Mouse (Mus musculus) heart, adult 2 months (tissue): ENCODE data around the gene Spag7. TPM values are rescaled to one million over a fixed set of nuclear protein-coding genes. Genes with fewer than 3 reads are reported as not detected.

Experiments
- DNase-seq, 2 experiments: peaks; one replicate each; pipeline ENCODE4 v3.0.0; 2021
- H3K27ac ChIP-seq: fragments of 200-600 bp; 2 replicates; pipeline ENCODE4 v1.8.1; 2022
- H3K27me3 ChIP-seq: fragments of 200-500 bp; 2 replicates; pipeline ENCODE4 v1.6.1; 2012; ENCODE audit warnings: mild to moderate bottlenecking, low read length, inconsistent platforms, mixed read lengths; ENCODE audit not compliant: control insufficient read depth, insufficient read depth
- H3K36me3 ChIP-seq: fragments of 200-500 bp; 2 replicates; pipeline ENCODE4 v1.6.1; 2012; ENCODE audit warnings: low read length, inconsistent platforms; ENCODE audit not compliant: control insufficient read depth, insufficient read depth
- H3K4me1 ChIP-seq: fragments of 200-500 bp; 2 replicates; pipeline ENCODE4 v1.6.1; 2011; ENCODE audit warnings: low read length; ENCODE audit not compliant: control insufficient read depth, insufficient read depth
- H3K4me3 ChIP-seq: fragments of 200-600 bp; 2 replicates; pipeline ENCODE4 v1.8.1; 2022
- H3K79me2 ChIP-seq: fragments of 200-500 bp; replicated peaks from 2 replicates; pipeline ENCODE4 v1.6.1; 2012; ENCODE audit warnings: mild to moderate bottlenecking, inconsistent platforms, low read length, moderate library complexity, mixed read lengths; ENCODE audit not compliant: control insufficient read depth, insufficient read depth
- H3K9ac ChIP-seq: fragments of 200-500 bp; 2 replicates; pipeline ENCODE4 v1.6.1; 2012; ENCODE audit warnings: low read depth, mild to moderate bottlenecking, control low read depth, inconsistent platforms, low read length, mixed read lengths
- CTCF ChIP-seq: fragments of 200-600 bp; IDR thresholded peaks from 2 replicates; pipeline ENCODE4 v1.8.1; 2022; ENCODE audit warnings: antibody characterized with exemption, mild to moderate bottlenecking, moderate library complexity
- EP300 ChIP-seq: fragments of 200-500 bp; IDR thresholded peaks from 2 replicates; pipeline ENCODE4 v1.6.1; 2011; ENCODE audit warnings: low read depth, low read length, control low read depth; ENCODE audit not compliant: insufficient read depth
- POLR2A ChIP-seq: fragments of 200-500 bp; IDR thresholded peaks from 2 replicates; pipeline ENCODE4 v1.6.1; 2011; ENCODE audit warnings: mild to moderate bottlenecking, low read depth, low read length, control low read depth; ENCODE audit not compliant: insufficient read depth
- whole genome bisulfite sequencing: fragments of 180-500 bp; shearing (Covaris S2); methylation state at CpG from one replicate; pipeline ENCODE4 v1.1.7; 2018; 5-methylcytosine and 5-hydroxymethylcytosine counted together
- intact Hi-C: fragments of 180-260 bp; cut with DNase I; formaldehyde crosslinking; loops from one replicate; pipeline ENCODE4 v1.15.1; 2025
- polyA plus RNA-seq: library from polyadenylated mRNA; depleted of rRNA; stranded (reverse); fragments of >200 nt; gene quantifications from 2 replicates; pipeline ENCODE4 v1.2.3, GENCODE M21; 2012
- total RNA-seq, 2 experiments: library from RNA; stranded (reverse); gene quantifications; 2 replicates each; pipeline ENCODE4 v1.2.3; 2021

Gene Spag7
- total and polyA plus RNA-seq, 3 experiments, result 72.9 to 99.4 (median 82.8) TPM

DNA sequence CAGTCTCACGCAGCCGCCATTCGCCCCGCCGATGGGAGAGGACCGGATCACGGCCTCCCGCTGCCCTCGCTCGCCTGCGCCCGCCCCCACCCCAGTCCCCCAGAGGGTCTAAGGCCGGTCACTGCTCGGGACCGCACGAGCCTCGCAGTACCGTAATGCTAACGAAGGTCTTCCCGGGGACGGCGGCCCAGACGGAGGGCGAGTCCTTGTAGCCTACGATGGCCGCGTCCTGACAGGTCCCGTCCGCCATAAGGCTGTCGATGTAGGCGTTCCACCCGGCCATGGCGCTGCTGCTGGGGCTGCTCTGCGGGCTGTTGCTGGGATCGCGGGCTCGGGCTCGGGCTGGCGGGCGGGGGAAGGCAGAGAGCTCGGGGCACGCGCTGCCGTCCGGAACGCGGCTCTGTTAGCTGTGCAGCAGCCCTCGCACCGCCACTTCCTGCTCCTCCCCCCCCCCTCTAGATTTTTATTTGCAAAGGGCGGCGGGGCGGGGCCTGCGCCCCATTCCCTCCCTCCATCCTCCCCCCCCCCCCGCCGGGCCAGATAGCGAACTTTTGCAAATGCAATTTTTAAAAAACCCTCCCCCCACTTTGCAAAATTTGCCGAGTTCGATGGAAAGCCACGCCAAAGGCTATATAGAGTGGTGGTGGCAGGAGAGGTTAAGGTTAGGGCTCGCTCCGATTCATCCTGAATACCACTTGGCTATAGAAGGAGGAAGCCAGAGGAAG, 14.9 kb downstream of the Spag7 start, which contains the start of gene Pfn1:
Gene Pfn1, minus strand, starts transcription at position 447 of the 725 bp plus-strand sequence.
- Histone ChIP-seq H3K27ac (peak within 1 kb of the TSS; percentile 99), H3K36me3 (peaks cover 22% of the 10 kb centered on the region), H3K4me1 (peaks cover 3% of the 10 kb centered on the region; the same call in 1 of the 2 replicates), H3K79me2 (peaks cover 4% of the 10 kb centered on the region), H3K4me3 (peak within 1 kb of the TSS; percentile 100), H3K9ac (peak within 1 kb of the TSS; percentile 98), H3K27me3 (no peaks in the 10 kb centered on the region)
- intact Hi-C loops, result loop anchor here (2.0 kb wide), 1 partner anchor 14 kb away; the partner anchor contains the start of gene Spag7
- WGBS, result under 1% methylated on average over 56 of the region's 61 CpGs
- TF ChIP-seq POLR2A (peak; percentile 86), EP300 (no peak)
- DNase-seq, result peak; percentile 82 to 85

DNA sequence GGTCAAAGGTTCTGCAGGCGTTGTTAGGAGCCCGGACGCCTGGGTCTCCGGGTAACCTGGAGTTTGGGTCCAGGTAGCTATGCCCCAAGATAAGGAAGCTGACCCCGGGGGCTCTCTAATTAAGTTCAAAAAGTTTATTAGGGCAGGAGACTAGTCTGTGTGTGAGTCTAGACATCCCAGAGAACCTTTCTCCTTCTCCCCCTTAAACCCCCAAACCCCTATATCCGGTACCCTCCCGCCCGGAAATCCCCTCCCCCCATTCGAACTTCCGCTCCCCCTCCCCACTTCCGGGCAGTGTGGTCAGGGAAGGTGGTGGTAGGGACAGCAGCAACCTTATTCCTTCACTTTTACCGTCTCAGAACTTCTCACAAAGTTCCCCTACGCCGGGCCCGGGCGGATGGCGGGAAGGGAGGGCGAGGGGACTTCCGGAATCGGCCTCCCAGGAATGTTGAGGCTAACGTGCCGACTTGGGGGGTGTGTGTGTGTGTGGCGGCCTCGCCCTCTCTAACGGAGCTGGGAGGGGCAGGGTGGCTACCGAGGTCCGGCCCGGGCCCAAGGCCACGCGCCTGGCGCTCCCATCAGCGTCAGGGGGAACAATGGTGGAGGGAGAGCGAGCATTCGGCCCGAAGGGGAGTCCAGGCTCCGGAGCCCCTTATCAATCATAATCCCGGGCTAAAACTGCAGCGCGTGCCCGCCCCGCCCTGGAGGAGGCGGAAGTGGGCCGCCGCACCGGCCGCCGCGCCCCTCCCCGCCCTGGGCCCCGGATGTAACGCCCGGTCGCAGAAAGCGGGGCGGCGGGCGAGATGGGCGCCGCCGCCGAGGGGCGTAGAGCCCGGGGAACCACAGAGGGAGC, 15.6 kb downstream of the Spag7 start:
- Histone ChIP-seq H3K79me2 (peaks cover 4% of the 10 kb centered on the region), H3K27ac (peak overlapping the region; percentile 99), H3K36me3 (peaks cover 25% of the 10 kb centered on the region), H3K4me3 (peak overlapping the region; percentile 100), H3K9ac (peak overlapping the region; percentile 98), H3K4me1 (peaks cover 4% of the 10 kb centered on the region), H3K27me3 (no peaks in the 10 kb centered on the region)
- DNase-seq, result peak; percentile 86
- TF ChIP-seq POLR2A (peak; percentile 54; the same call in 1 of the 2 replicates), CTCF (no peak)
- WGBS, result under 1% methylated on average over 63 of the region's 63 CpGs
- intact Hi-C loops, result loop anchor here (2.0 kb wide), 1 partner anchor 15 kb away; the partner anchor contains the start of gene Spag7

DNA sequence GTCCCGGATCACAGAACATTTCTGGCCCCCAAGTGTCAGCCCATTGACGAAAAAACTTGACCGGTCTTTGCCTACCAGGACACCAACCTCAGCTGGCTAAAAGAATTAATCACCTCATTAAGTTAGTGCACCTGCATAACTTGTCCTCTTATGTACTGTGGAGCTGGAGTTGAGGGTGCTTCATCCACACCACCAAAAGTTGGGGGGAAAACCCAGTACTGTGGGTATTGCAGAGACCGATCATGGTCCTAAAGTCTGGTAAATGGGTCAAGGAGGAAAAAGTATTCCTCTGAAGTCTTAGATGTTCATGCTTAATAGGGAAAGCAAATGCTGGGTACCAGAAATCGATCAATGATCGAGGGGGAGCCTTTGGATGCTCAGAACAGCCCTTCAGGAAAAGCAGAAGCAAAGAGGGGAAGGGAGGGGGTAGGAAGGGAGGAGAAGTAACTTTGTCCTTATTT, 16.3 kb downstream of the Spag7 start:
- intact Hi-C loops, result no loop called here
- peak overlapping the region; percentile 100 for H3K4me3 ChIP-seq

DNA sequence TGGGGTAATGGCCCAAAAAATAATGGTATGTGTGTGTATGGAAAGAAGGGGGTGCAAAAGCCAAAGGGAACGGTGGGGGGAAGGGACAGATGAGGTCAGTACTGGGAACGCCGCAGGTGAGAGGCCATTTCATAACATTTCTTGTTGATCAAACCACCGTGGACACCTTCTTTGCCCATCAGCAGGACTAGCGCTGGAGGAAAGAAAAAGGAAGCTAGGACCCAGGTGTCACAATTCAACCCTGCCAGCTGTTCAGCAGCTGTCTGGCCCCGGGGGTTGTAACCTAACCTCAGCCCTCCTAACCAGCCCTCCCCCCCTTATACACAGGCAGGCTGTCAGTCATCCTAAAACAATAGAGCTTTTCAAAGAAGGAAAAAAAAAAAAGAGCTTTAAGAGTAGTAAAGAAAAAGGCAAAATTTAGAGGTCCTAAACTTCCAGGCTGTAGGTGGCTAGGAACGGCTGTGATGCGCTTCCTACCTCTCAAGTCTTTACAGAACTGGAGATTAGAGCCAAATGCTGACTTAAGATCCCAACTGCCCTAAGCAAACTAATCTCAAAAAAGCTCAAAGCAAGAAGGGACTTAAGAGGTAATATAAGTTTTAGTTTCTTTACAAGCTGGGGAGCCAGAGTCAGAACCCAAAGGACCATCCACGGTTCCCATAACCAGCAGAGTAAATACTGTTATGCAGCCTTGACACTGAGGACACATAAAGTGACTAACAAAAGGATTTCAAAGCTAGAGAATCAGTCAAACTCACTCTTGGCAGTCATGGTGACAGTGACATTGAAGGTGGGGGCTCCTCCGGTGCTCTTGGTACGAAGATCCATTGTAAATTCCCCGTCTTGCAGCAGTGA, 17.0 kb downstream of the Spag7 start:
- 26% methylated on average over 12 of the region's 12 CpGs for WGBS
- peak; percentile 16 to 26 for DNase-seq
- intact Hi-C loops, result no loop called here

More for the DNA sequence above, 16.3 kb downstream of the Spag7 start:
- peak overlapping the region; percentile 15; the same call in 1 of the 2 replicates for H3K9ac ChIP-seq
- H3K4me1 ChIP-seq, result peaks cover 5% of the 10 kb centered on the region
- peak overlapping the region; percentile 99 for H3K27ac ChIP-seq
- H3K27me3 ChIP-seq, result no peaks in the 10 kb centered on the region
- 17% methylated on average over 6 of the region's 6 CpGs for WGBS
- no peak for TF ChIP-seq POLR2A
- no peak for TF ChIP-seq CTCF
- TF ChIP-seq EP300, result no peak
- H3K36me3 ChIP-seq, result peaks cover 29% of the 10 kb centered on the region
- peaks cover 5% of the 10 kb centered on the region for H3K79me2 ChIP-seq
- peak in 1 of 2 experiments; percentile 4 for DNase-seq

DNA sequence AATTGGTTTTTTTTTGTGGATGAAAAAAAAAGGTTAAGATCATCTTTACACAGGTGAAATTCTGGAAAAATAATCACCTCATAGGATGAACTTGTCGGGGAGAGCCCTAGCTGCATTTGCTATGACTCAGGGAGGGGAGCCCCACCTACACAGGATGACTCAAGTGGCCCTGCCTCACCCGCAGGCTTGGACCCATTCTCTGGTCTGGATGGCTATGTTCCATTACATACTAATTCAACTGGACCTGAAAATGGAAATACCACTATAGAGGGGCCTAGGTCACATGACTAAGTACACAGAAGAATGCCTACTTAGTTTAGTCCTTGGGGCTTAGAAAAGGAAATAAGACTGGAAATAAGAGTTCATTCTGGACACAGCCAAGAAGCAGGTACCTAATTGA, 17.8 kb downstream of the Spag7 start:
- Histone ChIP-seq H3K79me2 (peaks cover 8% of the 10 kb centered on the region), H3K4me3 (no peak overlapping the region), H3K4me1 (peaks cover 6% of the 10 kb centered on the region), H3K27me3 (no peaks in the 10 kb centered on the region), H3K36me3 (peaks cover 29% of the 10 kb centered on the region), H3K27ac (no peak overlapping the region), H3K9ac (no peak overlapping the region)
- TF ChIP-seq EP300 (0 out of 2 replicates have a peak, but pooled peaks have one; percentile 6), POLR2A (no peak)
- DNase-seq, result peak; percentile 18 to 23
- 21% methylated on average over 2 of the region's 2 CpGs for WGBS
- intact Hi-C loops, result no loop called here

More for the DNA sequence above, 17.0 kb downstream of the Spag7 start:
- no peak; the same call in 1 of the 2 replicates for TF ChIP-seq POLR2A
- TF ChIP-seq CTCF, result no peak
- no peak for TF ChIP-seq EP300
- no peaks in the 10 kb centered on the region for H3K27me3 ChIP-seq
- peaks cover 8% of the 10 kb centered on the region for H3K79me2 ChIP-seq
- peak overlapping the region; percentile 100 for H3K4me3 ChIP-seq
- H3K4me1 ChIP-seq, result peaks cover 6% of the 10 kb centered on the region
- peaks cover 29% of the 10 kb centered on the region for H3K36me3 ChIP-seq
- H3K9ac ChIP-seq, result no peak overlapping the region
- H3K27ac ChIP-seq, result peak overlapping the region; percentile 99
